Mouse (Mus musculus): Measurements from ENCODE around the gene Naa30.

Naa30 gene

GRCm38 (mm10) chr14:49221771-49222170, 49.7 kb downstream of the Naa30 start:
- no peak for DNase-seq (ENCODE audit: extremely low spot score, low spot score)

GRCm38 (mm10) chr14:49226471-49226870, 54.4 kb downstream of the Naa30 start:
- DNase-seq (ENCODE audit: extremely low spot score, low spot score): no peak

GRCm38 (mm10) chr14:49226986-49227385, 55.0 kb downstream of the Naa30 start:
- no peak for DNase-seq (ENCODE audit: extremely low spot score, low spot score)

DNA sequence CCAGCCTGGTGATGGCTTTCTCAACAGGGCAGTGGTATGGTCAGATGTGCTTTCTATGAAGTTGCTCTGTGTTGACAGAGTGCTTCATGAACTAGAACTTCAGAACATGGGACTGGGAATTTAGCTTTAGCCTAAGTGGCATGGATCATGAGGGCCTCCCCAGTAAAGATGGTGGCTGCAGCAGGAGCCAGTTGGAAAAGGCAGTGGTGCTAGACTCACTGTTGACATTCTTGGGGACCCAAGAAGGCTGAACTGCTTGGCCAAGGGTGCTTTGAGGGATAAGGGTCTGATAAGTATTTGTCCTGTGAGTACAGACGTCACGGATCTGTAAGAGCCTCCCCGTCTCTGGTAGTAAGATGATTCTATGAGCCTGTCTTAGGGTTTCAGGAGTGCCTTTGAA, 59.8 kb downstream of the Naa30 start:
- no peak for DNase-seq (ENCODE audit: extremely low spot score, low spot score)

GRCm38 (mm10) chr14:49234788-49235515, 62.9 kb downstream of the Naa30 start:
- peak; percentile 36 for DNase-seq (ENCODE audit: extremely low spot score, low spot score)

DNA sequence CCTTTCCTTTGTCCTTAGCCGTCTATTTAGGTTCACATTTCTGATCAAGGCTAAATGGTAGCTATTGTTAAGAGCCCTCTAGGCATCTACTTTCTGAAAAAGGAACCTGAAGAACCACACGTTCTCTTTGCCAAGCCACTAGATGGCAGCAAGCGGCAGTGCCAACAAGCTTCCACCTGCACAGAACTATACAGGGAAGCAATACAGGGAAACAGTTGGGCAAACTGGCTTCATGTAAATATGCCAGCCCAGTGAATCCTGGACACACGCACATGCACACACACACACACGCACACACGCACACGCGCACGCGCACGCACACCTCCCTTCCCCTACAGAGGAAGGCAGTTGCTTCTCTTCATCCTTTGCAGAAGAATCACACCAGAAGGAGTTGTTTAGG, 66.2 kb downstream of the Naa30 start:
- DNase-seq (ENCODE audit: extremely low spot score, low spot score): peak; percentile 48

Measured in neural tube, embryonic 10.5 days (tissue).